Mouse (Mus musculus) CD4-positive, CD25-positive, alpha-beta regulatory T cell, adult 4 months (primary cell): ENCODE measurements around the gene Serpina11. TPM values are rescaled to one million over a fixed set of nuclear protein-coding genes. Genes with fewer than 3 reads are reported as not detected.
A peak's percentile ranks its signal among the peaks of the same experiment; 100 is the strongest.

Experiments
- ATAC-seq: one replicate; pipeline ENCODE4 v1.8.0; 2017
- polyA plus RNA-seq, 2 experiments: library from polyadenylated mRNA; unstranded; fragments of 100-300 nt; shearing (Covaris generic); gene quantifications; one replicate each; pipeline ENCODE4 v1.2.1; 2017

Gene Serpina11
- not detected for polyA plus RNA-seq

DNA sequence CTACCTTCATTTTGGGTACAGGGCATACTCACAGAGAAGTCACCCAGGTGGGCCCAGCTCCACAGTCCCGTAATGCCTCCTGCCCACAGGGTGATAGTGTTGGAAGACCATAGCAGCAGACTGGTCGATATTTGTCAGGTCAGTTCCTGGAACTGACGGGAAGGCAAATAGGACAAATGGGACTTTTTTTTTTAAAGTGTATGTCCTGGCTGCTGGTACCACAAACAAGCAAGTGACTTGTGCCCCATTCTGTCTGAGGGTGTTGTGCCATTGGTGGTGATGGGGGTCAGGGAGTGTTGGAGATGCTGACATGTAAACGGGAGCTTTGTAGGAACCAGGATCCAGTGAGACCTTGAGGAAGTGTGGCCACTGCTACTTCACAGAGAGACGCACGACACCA lies at the start of gene Serpina11:
TSS of gene Serpina11 (minus strand) at position 101 of the 400 bp plus-strand sequence.
- no peak for ATAC-seq

- no peak for ATAC-seq
These were observed 48.4 kb upstream of the Serpina11 start for GRCm38 (mm10) chr12:104038181-104038580.

DNA sequence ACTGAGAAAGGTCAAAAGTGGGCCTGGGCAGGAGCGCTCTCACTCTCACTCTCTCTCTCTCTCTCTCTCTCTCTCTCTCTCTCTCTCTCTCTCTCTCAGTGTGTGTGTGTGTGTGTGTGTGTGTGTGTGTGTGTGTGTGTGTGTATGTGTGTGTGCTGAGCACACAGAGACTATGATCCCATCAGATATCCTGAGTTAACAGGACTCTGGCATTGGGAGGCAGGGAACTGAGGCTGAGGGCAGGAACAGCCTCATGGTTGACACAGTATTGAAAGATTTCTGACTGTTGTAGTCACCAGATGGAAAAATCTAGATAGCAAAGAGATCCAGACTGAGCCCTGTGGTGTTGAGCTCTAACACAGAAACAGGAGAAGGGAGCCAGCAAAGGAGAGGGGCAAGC lies 44.0 kb upstream of the Serpina11 start:
- no peak for ATAC-seq

GRCm38 (mm10) chr12:104029986-104030385 lies 40.2 kb upstream of the Serpina11 start:
- ATAC-seq, result peak; percentile 45

GRCm38 (mm10) chr12:104015280-104015679 lies 25.5 kb upstream of the Serpina11 start:
- peak; percentile 97 for ATAC-seq

DNA sequence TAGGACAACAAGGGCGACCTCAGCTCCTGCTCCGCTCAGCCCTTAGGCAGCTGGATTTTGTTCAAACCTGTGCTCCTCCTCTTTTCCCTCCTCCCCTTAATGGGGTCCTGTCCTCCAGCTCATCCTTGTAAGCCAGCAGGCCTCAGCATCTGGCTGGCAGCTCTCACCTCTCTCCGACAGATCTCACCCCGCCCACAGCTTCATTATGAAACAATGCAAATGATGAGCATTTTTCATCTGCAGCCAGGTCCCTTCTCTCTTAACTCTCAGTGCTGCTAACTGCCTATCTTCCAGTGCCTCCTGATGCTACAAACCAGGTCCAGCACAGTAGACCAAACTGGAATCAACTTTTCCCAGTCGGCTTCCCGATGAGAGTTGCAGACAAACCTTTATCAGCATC lies 23.9 kb upstream of the Serpina11 start, which contains the start of gene Serpina9:
TSS of gene Serpina9 (minus strand) at position 136 of the 400 bp plus-strand sequence.
- no peak for ATAC-seq

- no peak for ATAC-seq
These were observed 14.9 kb upstream of the Serpina11 start for GRCm38 (mm10) chr12:104004689-104005088.

DNA sequence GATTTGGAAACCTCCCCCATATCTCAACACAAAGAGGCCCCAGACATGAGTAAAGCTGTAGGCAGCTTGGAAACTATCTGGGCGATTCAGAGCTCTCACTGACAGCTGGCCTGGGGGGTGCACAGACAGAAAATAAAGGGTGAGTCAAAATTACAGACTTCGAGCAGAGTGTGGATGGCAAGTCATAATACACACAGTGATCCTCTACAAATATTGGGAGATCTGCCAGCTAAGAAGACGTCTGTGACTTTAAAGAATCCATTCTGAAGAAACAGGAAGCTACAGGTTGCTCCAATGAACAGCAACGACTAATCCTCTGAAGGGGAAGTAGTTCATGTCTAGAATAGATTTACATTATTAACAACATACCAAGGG lies 13.5 kb upstream of the Serpina11 start:
- ATAC-seq, result no peak

DNA sequence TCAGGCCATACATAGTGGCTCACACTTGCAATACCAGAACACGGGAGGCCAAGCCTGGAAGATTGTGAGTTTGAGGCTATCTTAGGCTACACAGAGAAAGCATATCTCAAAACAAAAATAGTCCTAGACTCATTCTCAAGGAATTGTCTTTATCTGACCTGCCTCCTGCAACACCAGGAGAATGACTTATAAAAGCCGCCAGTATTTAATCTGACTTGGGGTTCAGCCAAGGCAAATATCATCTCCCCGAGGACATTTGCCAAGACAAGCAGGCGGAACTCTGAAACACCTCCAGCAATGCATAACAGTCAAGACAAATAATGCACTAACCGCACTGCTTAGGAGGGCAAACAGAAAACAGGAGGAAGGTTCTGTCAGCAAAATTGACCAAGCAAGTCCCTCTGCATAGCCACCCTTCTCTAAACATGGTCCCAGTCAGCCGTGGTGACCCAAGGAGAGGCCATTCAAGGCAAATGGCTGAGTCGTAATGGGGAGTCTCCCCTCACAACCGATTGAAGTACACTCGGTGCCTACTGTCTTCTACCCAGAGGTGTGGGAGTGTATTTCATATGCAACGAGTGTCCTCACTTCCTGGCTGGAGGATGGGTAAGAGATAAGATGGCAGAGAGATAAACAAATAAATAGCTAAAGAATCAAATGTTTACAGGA lies 12.9 kb upstream of the Serpina11 start:
- no peak for ATAC-seq

DNA sequence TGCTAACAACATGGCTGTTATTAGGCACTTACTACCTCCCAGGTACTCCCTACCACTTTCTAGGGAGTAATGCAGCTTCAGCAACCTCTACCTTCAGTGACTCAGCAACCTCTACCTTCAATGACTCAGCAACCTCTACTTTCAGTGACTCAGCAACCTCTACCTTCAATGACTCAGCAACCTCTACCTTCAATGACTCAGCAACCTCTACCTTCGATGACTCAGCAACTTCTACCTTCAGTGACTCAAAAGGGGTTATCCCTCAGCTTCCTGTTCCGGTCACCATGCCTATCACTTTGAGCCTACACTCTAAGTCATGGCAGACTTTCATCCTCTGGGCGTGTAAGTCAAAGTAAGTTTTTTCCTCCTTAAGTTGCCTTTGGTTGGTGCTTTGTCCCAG lies 10.8 kb upstream of the Serpina11 start:
- ATAC-seq, result no peak

DNA sequence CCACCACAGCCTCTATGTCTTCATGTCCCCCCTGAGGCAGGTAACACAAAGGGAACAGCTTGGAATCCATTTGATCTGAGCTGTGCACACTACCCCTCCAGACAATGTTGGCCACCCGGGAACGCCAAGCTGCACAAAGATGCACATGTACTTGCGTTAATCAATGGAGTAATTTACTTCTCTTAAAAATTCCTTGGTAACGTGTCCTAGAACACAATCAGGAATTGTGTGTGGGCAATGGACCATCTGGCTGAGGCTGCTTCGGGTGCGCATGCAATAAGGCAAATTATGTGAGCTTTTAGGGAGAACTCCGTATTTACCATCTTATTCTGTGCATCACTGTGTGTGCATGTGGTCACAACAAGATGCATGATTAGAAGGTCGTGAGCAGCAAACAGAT lies 9.9 kb upstream of the Serpina11 start:
- no peak for ATAC-seq

DNA sequence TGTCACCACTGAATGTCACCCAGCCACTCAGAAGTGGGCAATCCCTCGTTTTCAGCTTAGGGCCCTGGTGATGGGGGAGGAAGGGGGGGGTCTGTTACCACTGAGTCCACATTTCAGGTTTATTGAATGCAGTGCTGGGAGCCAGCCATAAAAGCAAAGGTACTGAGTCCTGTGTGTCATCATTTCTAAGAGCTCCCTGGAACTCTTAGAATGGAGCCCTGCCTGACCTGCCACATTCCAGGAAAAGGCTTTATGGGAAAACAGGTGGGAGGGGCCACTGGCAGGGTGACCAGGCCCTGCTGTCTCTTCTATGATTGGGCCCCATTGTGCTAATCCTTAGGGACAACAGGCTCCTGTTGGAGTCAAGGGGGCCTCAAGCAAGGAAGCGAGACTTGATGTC lies 6.8 kb upstream of the Serpina11 start:
- ATAC-seq, result no peak

- ATAC-seq, result peak; percentile 80
These were observed 5.7 kb upstream of the Serpina11 start for GRCm38 (mm10) chr12:103995292-103996072.

DNA sequence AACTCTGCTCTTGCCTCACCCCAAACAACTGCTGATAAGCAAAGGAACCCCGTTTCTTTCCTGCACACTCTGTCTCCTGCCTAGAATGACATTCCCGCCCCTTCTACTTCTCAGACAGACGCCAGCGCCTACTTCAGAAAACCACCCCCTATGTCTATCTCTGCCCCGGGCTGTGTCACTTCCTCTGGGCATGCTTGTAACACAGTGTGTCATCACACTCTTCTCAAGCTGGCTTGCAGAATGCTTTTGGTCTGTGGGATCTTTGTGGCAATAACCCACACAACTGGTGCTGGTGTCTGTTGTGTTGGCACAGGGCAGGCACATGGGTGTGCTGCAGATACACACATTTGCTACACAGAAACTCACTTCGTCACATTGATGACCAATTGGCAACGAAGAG lies 3.2 kb upstream of the Serpina11 start:
- no peak for ATAC-seq

GRCm38 (mm10) chr12:103989514-103989767 lies 316 bp downstream of the Serpina11 start:
- no peak for ATAC-seq

GRCm38 (mm10) chr12:103988754-103989513 lies 823 bp downstream of the Serpina11 start:
- no peak for ATAC-seq

DNA sequence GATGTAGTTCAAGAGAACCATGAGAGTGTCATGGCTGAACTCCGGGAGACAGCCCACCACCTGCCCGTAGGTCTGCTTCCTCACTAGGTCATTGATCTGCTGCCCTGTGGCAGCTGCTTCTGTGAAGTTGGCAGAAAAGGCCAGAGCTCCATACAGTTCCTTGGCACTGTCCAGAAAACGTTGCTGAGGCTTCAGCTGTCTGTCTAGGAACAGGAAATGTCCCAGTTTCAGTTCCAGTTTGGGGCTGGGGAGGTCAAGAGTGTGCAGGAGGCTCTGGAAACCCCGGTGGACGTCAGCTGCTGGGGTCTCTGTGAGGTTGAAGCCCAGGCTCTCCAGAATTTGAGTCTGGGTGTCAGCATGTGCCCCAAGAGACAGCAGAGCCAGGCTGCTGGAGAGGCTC lies 3.9 kb downstream of the Serpina11 start:
- ATAC-seq, result no peak

DNA sequence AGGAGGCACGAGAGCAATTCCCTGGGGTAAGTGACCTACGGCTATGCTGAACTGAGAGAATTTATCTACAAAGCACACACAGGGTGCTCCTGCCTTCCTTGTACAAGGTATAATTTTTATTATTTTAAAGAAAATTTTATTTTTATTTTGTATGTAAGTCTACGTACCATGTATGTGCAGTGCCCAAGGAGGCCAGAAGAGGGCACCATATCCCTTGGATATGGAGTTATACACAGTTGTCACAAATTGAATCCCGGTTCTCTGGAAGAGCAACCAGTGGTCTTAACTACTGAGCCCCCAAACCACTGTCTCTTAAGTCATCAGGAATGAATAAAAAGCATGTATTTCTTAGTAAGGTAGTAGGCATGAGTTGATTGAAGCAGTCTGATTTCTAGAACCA lies 4.8 kb downstream of the Serpina11 start:
- ATAC-seq, result no peak

DNA sequence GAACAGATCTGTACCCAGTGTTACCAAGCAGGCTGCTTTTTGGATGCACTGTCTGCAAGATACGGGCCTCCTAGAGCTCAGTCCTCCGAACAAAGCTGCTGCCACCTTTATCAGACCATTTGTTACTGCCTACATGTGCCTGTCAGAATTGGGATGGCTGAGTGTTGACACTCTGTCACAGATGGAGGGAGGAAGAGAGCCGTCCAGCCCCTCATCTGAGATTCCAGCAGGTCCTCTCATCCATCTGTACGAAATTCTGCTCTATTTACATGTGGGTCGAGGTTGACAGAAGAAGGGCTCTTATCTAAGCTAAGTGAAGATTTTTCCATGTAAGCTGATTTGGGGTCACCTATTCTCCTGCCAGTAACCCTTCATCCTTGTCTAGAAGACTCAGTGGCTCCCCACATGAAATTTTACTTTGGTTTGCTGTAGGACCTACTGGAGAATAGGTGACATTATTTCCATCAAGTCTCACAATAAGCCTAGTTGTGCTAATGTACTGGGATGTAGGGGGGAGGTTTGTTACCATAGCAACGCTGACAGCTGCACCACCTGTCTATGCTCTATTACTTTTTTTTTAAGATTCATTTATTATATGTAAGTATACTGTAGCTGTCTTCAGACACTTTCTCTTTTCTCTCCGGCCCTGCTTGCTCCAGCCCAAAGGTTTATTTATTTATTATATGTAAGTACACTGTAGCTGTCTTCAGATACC lies 8.0 kb downstream of the Serpina11 start:
- ATAC-seq, result no peak

- no peak for ATAC-seq
These were observed 11.5 kb downstream of the Serpina11 start for GRCm38 (mm10) chr12:103978294-103978693.

- no peak for ATAC-seq
These were observed 11.9 kb downstream of the Serpina11 start for GRCm38 (mm10) chr12:103977846-103978245.

DNA sequence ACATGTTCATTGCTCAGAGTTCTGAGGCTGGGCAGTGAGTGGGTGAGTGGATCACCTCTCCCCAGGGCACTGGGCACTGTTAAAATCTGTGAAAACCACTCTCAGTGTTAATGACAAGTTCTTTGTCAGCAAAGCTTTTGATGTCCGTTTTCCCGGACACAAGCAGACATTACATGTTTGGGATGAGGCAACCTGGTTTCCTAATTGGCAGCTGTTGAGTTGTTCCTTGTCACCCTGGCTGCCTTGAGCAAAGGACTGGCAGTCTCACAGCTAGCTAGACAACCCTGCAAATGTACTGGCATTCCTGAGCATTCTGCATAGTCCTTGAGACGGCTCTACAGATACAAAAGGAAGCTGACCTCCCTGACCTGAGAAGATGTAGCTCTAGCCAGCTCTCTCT lies 12.7 kb downstream of the Serpina11 start:
- ATAC-seq, result no peak

- ATAC-seq, result no peak
These were observed 18.7 kb downstream of the Serpina11 start for GRCm38 (mm10) chr12:103971080-103971479.
